Mouse (Mus musculus) common myeloid progenitor, adult 5-6 weeks (primary cell): Measurements from ENCODE around the gene Syndig1. TPM values are rescaled to one million over a fixed set of nuclear protein-coding genes. Genes with fewer than 3 reads are reported as not detected.

Experiments
- ATAC-seq: replicated peaks from 2 replicates; pipeline ENCODE4 v1.8.0; 2016; ENCODE audit warnings: low read depth, mild to moderate bottlenecking, moderate TSS enrichment, inconsistent platforms; ENCODE audit not compliant: poor library complexity, severe bottlenecking
- total RNA-seq: library from RNA; stranded (forward); fragments of 200-1000, 187-1606 nt; gene quantifications from 2 replicates; pipeline ENCODE4 v1.2.3, GENCODE M21; 2017

Syndig1 gene
- total RNA-seq: not detected in 2 replicates

DNA sequence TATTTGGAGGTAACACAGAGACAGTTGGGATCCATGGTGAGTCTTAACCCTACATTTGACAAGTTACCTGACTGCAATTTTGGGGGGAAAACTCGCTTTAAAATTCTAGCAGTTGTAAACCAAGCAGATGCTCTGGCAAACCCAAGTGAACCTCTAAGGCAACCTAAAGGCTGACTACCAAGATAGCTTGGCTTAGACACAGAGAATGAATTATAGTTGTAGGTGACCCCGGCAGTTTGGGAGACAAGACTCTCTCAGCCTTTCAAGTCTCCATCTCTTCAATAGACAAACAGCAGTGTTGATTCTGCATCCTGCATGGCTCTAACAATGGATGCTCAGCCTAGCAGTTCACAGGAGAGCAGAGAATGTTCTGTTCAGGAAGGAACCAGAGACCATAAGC is at the start of gene Syndig1:
Gene Syndig1 (plus strand): TSS at position 301 of the 400 bp plus-strand sequence.
- no peak for ATAC-seq

DNA sequence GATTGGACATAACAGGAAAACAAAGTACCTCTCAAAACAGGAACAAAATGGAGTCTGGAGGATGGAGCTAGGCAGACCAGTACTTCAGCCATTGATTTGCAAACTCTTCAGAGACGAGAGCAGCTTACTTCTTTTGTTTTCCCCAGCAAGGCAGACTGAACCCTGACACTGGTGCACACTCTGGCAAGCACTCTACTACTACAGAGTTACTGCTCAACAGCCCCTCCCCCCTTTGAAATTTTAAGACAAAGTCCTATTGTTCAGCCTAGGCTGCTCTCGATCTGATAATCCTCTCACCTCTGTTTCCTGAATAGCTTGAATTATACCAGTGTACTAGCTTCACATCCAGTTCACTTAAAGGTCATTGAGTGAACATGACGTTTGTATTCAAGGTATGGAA is 30.4 kb upstream of the Syndig1 start:
- no peak for ATAC-seq

GRCm38 (mm10) chr2:149804599-149805140 is 24.3 kb upstream of the Syndig1 start:
- ATAC-seq: no peak

DNA sequence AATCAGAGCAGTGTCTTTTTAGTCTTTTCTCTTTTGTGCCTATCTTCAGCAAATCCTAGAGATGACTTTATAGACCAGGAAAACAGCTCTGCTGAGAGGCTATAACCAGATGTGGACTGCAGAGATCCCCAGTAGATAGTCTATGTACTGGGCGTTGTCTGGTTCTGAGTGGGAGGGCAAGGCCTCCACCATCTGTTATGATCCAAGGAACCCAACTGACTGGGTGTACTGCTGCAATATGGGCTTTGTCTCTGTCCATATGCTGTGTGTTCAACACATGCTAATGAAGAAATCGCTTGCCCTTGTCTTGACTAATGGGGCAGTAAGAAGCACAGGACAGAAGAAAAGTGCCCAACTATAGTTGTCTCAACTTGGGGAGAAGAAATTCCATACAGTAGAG is 23.8 kb upstream of the Syndig1 start:
- ATAC-seq: no peak

DNA sequence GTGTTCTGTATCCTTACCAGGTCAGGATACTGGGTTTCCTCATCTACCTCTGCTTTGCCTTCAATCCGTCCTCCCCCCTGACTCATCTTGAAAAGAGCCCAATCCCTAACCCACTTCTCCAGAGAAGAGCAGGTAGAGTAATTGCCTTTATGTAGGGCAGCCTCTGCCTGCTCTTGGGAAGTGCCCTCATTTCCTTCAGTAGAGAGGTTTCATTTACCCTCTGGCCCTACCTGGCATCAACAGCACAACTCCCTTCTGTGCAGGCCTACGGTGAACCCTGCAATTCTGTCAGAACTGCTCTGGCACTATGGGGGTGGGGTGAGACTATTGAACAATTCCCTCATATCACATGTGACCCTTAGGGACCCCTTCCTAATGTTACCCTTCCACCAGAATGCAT is 16.1 kb upstream of the Syndig1 start:
- no peak for ATAC-seq

DNA sequence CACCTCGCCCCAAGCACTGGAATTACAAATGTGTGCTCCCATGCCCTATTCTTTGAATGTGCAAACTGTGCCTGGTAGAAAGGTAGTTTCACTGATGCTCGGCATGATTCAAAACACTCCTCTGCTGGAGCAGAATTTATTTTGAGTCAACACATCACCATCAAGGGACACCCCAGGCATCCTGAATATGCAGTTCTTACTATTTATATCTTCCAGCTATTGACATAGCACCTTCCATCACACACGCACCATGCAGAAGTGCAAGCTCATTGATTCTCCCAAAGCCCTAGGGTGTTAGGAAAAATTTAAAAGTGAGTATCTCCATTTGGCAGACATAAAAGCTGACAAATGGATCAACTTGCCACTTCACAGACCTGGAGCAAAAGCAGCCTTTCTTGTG is 10.6 kb upstream of the Syndig1 start:
- ATAC-seq: no peak

GRCm38 (mm10) chr2:149819751-149820150 is 9.3 kb upstream of the Syndig1 start:
- no peak for ATAC-seq

GRCm38 (mm10) chr2:149820201-149820600 is 8.8 kb upstream of the Syndig1 start:
- no peak for ATAC-seq

- no peak for ATAC-seq
Observed at GRCm38 (mm10) chr2:149829955-149830535, 1.0 kb downstream of the Syndig1 start.

DNA sequence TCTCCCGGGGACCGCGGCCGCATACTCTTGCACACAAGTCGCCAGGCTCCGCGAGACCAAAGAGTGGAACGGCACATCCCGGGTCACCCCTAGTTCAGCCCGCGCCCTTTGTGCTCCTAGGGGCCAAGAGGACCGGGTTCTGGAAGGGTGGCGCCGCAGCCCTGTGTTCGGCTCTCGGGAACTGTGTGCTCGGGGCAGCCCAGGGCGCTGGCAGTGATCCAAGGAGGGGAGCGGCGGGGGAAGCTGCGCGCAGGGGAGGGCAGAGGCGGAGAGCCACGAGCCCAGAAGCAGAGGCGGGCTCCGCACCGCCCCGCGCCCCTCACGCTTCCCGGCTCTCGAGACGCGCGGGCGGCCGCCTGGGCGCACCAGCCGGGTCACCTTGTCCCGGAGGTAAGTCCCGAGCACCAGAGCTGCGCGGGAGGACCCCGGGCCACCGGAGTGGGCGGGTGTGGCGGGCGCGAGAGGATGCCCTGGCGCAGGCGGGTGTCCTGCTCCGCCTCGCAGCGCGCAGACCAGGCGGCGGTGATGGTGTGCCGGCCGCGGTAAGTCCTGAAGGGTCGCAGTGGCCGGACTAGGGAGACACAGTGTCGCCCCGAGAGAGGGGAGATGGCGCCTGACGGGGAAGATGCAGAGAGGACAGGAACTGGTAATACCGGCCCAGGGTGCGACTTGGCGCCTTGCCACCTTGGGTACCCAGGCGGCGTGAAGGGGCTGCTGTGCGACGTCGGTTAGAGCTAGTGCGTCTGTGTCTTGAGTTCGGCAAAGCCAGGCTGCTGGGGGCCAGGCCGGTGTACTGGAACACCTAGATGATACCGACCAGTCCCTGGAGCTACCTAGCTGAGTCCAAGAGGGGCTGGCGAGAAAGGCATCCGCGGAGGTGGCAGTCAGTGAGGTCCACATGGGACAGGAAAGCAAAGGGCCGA is 1.8 kb downstream of the Syndig1 start, which contains the start of gene C530025M09Rik:
Gene C530025M09Rik (minus strand): TSS at position 678 of the 923 bp plus-strand sequence.
- ATAC-seq: 0 out of 2 replicates have a peak, but pooled peaks have one; percentile 29

- ATAC-seq: no peak
Observed at GRCm38 (mm10) chr2:149831459-149832245, 2.6 kb downstream of the Syndig1 start.

GRCm38 (mm10) chr2:149832301-149832700 is 3.3 kb downstream of the Syndig1 start:
- no peak for ATAC-seq

GRCm38 (mm10) chr2:149835091-149835490 is 6.1 kb downstream of the Syndig1 start:
- no peak for ATAC-seq

GRCm38 (mm10) chr2:149836471-149837135 is 7.6 kb downstream of the Syndig1 start:
- no peak for ATAC-seq

- ATAC-seq: no peak
Observed at GRCm38 (mm10) chr2:149839666-149840065, 10.7 kb downstream of the Syndig1 start.

DNA sequence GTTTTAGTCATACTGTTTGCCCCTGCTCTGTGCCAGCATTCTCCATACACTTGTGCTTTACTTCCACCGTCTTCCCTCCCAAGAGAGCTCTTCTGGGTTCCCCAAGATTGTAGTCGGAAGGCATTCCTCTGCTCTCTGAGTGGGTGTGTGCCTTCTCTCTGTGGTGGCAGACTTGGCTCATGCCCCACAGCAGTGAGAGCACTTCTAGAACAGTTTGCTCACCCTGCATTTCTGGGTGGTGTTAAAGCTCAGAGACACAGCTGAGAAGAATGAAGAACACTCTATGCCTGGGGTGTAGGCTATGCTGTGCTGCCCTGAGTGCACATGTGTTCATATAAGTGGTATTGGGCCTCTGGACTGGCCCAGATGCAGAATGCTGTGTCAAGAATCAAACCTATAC is 15.6 kb downstream of the Syndig1 start:
- ATAC-seq: no peak

- ATAC-seq: no peak
Observed at GRCm38 (mm10) chr2:149848778-149849177, 19.8 kb downstream of the Syndig1 start.

GRCm38 (mm10) chr2:149861002-149861401 is 32.0 kb downstream of the Syndig1 start:
- no peak for ATAC-seq

DNA sequence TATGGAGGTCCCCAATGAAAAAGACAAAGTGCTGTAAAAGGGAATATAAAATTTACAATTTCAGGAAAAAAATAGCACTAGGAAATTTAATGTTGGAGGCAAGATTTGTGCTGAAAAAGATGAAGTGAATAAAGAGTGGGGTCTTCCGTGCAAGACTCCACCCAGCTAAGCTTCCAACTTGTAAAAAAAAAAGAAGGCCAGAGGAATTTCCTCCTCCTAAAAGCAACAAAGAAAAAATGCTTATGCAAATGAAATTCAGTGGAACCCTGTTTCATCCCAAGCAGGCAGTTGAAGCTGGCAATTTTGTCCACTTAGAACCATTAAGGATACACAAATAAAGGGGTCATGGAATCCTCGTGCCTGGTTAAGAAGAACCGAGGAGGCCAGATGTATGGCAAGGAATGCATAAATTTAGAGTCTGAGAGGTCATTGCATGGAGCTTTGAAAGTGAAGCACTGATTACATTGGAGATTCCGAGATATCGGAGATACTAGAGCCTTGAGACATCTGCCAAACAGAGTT is 37.0 kb downstream of the Syndig1 start:
- ATAC-seq: no peak
